Mouse (Mus musculus): ENCODE results near the gene Acot7.

GRCm38 (mm10) chr4:152153771-152154177, 24.2 kb upstream of the Acot7 start:
- TF ChIP-seq POLR2A (IDR thresholded peaks at IDR 0.05; ENCODE audit: insufficient read length, low read depth) (no peak), TCF12 (IDR thresholded peaks at IDR 0.05; ENCODE audit: insufficient read depth, poor library complexity, severe bottlenecking) (no peak), TCF3 (IDR thresholded peaks at IDR 0.05; ENCODE audit: insufficient read length, low read depth) (no peak), MYOG (IDR thresholded peaks at IDR 0.05; ENCODE audit: control insufficient read depth in 1 of 3, insufficient read depth in 1 of 3, insufficient read length in 2 of 3, low read depth in 2 of 3) (no peak), SRF (IDR thresholded peaks at IDR 0.05; ENCODE audit: control insufficient read depth, insufficient read length, low read depth) (no peak), USF1 (IDR thresholded peaks at IDR 0.05; ENCODE audit: low read depth) (no peak), POLR2AphosphoS2 (IDR thresholded peaks at IDR 0.05; ENCODE audit: insufficient read length, low read depth) (no peak)

Data from myocyte (in vitro differentiated cells).